ENCODE assay signal across 8 mouse cellular contexts in genomic region chr4:86823169-86823568, GRCm38 (mm10). TPM values are rescaled to one million over a fixed set of nuclear protein-coding genes. Genes with fewer than 3 reads are reported as not detected.
DNase-seq lines count a peak whose midpoint lies in the region; ATAC-seq and TF ChIP-seq lines count a peak whose summit lies in the region.

No protein-coding gene starts in this region.

- no peak overlapping the region for H3K9ac ChIP-seq in liver, adult 2 months (ENCODE audit: low read depth, low read length)
- H3K9ac ChIP-seq in liver, embryonic 12.5 days: no peak overlapping the region

- no peaks in the 10 kb centered on the region for H3K9me3 ChIP-seq in liver, embryonic 12.5 days (replicated peaks)

- peaks cover 42% of the 10 kb centered on the region for H3K36me3 ChIP-seq in liver, adult 2 months (ENCODE audit: control insufficient read depth, insufficient read depth, low read length)
- peaks cover 64% of the 10 kb centered on the region for H3K36me3 ChIP-seq in liver, embryonic 12.5 days

- H3K4me1 ChIP-seq in liver, adult 2 months (ENCODE audit: control insufficient read depth, insufficient read depth, low read length): no peaks in the 10 kb centered on the region
- H3K4me1 ChIP-seq in liver, embryonic 12.5 days: no peaks in the 10 kb centered on the region

- no peak for ATAC-seq in liver, embryonic 12.5 days
- 0 out of 2 replicates have a peak, but pooled peaks have one; percentile 43 for ATAC-seq in monocyte, adult 5-6 weeks (replicated peaks; ENCODE audit: insufficient number of reproducible peaks, low FRiP score, low TSS enrichment, poor library complexity, severe bottlenecking)
- no peak; the same call in 1 of the 2 replicates for ATAC-seq in erythroid progenitor cell, adult 5-6 weeks (replicated peaks; ENCODE audit: low FRiP score, poor library complexity, severe bottlenecking)

- TF ChIP-seq CTCF in liver, adult 2 months (IDR thresholded peaks at IDR 0.05; ENCODE audit: low read depth, low read length): peak; percentile 31

- WGBS in liver, adult 2 months: 80% methylated on average over 2 of the region's 2 CpGs
- WGBS in liver, embryonic 12.5 days (ENCODE audit: insufficient replicate concordance): 75% methylated on average over 2 of the region's 2 CpGs

- H3K79me2 ChIP-seq in liver, adult 2 months (ENCODE audit: control insufficient read depth, insufficient read depth, low read length): no peaks in the 10 kb centered on the region

- no peak overlapping the region for H3K27ac ChIP-seq in liver, adult 2 months (replicated peaks; ENCODE audit: insufficient read depth, low read depth, low read length)
- no peak overlapping the region for H3K27ac ChIP-seq in liver, embryonic 12.5 days

- H3K4me3 ChIP-seq in liver, adult 2 months (ENCODE audit: insufficient read depth, low read depth, low read length): no peak overlapping the region
- no peak overlapping the region for H3K4me3 ChIP-seq in liver, embryonic 12.5 days

- H3K27me3 ChIP-seq in liver, adult 2 months (ENCODE audit: control insufficient read depth, insufficient read depth, low read length): no peaks in the 10 kb centered on the region
- H3K27me3 ChIP-seq in liver, embryonic 12.5 days (replicated peaks): no peaks in the 10 kb centered on the region

- no peak for TF ChIP-seq POLR2A in liver, adult 2 months (IDR thresholded peaks at IDR 0.05; ENCODE audit: extremely low read depth, insufficient read depth, low read length)

- no peak overlapping the region for H3K4me2 ChIP-seq in liver, embryonic 12.5 days

- peak; percentile 50 for DNase-seq in liver, adult 2 months (ENCODE audit: extremely low read depth, low read depth, low spot score)
- peak; percentile 43 for DNase-seq in MEL-GATA-1-ER (ENCODE audit: extremely low read depth, low read depth)
- peak; percentile 2 for DNase-seq in brain, embryonic 18.5 days (ENCODE audit: low read depth, low spot score)
- DNase-seq in frontal cortex, postnatal 36 days (ENCODE audit: low spot score in 2 of 2): peak; percentile 18 to 39
- peak; percentile 69 to 71 for DNase-seq in layer of hippocampus, postnatal 10 days (ENCODE audit: low spot score in 2 of 2)

RNA-seq across cellular contexts. Expression of gene Rps6, which starts 34.0 kb away (rescaled TPM):
- total RNA-seq in liver, adult 2 months (2014; rRNA removed): 380 and 503 TPM in 2 replicates
- 280 and 301 TPM in 2 replicates for polyA plus RNA-seq in liver, adult 2 months (2012; rRNA removed)
- 704 and 734 TPM in 2 replicates for polyA plus RNA-seq in liver, embryonic 12.5 days (2016; fragmentation: Nextera tagmentation; extraction: Ambion mirVana)
- total RNA-seq in layer of hippocampus, postnatal 10 days (2021): 100 to 1,000 TPM; 434 to 447 TPM
- total RNA-seq in monocyte, adult 5-6 weeks (2017): 692 to 1,143 TPM (median 1,088 TPM) in 3 replicates
- total RNA-seq in erythroid progenitor cell, adult 5-6 weeks (2015; ENCODE audit: low replicate concordance): 1,192 and 1,255 TPM in 2 replicates
- total RNA-seq in erythroid progenitor cell, adult 5-6 weeks (2017; ENCODE audit: low replicate concordance): 229 and 382 TPM in 2 replicates

RNA-seq across cellular contexts. Expression of gene Acer2, which starts 51.0 kb away (rescaled TPM):
- 11.5 and 13.2 TPM in 2 replicates for total RNA-seq in liver, adult 2 months (2014; rRNA removed)
- polyA plus RNA-seq in liver, adult 2 months (2012; rRNA removed): 5.6 and 6.5 TPM in 2 replicates
- 8.1 and 8.4 TPM in 2 replicates for polyA plus RNA-seq in liver, embryonic 12.5 days (2016; fragmentation: Nextera tagmentation; extraction: Ambion mirVana)
- total RNA-seq in layer of hippocampus, postnatal 10 days (2021): 1 to 10 TPM; 2.5 to 3.0 TPM
- total RNA-seq in monocyte, adult 5-6 weeks (2017): 0.64 to 5.0 TPM (median 1.8 TPM) in 3 replicates
- total RNA-seq in erythroid progenitor cell, adult 5-6 weeks (2015; ENCODE audit: low replicate concordance): 1.4 TPM in 1 of 2 replicates, not detected in the other
- total RNA-seq in erythroid progenitor cell, adult 5-6 weeks (2017; ENCODE audit: low replicate concordance): 0.68 TPM in 1 of 2 replicates, not detected in the other

Comparison
In these comparisons a context has a peak if more than half of its experiments do, and no peak if none do; other contexts are left out.
1. DNase-seq: peak in every context shown above with its lines; median percentile 70 in layer of hippocampus, postnatal 10 days; 50 in liver, adult 2 months; 43 in MEL-GATA-1-ER; 28 in frontal cortex, postnatal 36 days; 2 in brain, embryonic 18.5 days.